Mouse (Mus musculus) G1E (cell line): ENCODE measurements around the gene Il31ra.

Source experiments
- CTCF ChIP-seq: IDR thresholded peaks from 2 replicates; pipeline ENCODE4 v1.5.1; 2012; ENCODE audit warnings: low read depth, low read length, inconsistent platforms, mixed read lengths
- GATA1 ChIP-seq: IDR thresholded peaks from 2 replicates; pipeline ENCODE4 v1.6.1; 2012; ENCODE audit warnings: borderline replicate concordance, low read length, inconsistent platforms, mixed read lengths
- POLR2AphosphoS5 ChIP-seq: IDR thresholded peaks from 2 replicates; pipeline ENCODE4 v1.6.1; 2012; ENCODE audit warnings: low read depth, low read length, inconsistent platforms; ENCODE audit not compliant: insufficient replicate concordance
- TAL1 ChIP-seq: conservative IDR thresholded peaks from 2 replicates; pipeline ENCODE4 v1.6.1; 2012; ENCODE audit warnings: low read depth, low read length, inconsistent platforms, mixed read lengths

DNA sequence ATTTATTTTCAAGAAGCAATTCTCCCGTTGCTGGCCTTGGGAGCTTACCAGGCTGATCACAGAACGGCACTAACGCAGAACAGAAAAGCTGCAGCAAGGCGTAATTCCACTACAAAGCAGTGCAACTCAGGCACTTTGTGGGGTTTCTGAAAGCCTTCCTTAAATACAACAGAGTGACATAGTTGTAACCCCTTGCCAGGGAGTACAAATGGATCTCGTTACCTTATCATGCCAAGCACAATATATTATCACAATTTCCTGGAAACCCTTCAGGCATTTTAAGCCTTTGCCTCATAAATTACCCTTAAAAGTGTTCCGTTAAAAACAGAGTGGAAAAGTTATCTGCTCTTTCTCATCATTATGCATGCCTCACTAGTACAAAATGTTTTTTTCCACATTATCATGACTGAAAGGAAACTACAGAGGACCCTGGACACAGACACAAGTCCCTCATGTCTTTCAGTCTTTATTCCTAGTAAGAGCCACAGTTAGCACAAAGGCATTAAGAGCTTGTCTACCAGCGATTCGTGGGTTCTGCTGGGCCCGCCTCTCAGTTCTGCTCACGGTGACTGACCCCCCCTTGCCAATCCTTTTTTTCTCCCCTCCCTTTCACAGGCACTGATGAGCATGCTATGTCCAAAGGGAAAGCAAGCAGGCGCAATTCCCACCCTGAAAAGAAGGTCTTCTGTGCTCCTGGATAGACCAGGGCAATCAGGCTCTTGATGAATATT, 13.4 kb downstream of the Il31ra start:
- TF ChIP-seq GATA1, result no peak
- no peak for TF ChIP-seq CTCF
- TF ChIP-seq TAL1, result no peak
- TF ChIP-seq POLR2AphosphoS5, result no peak
